Mouse (Mus musculus) stomach, embryonic 16.5 days (tissue): ENCODE data around the gene Aff1. TPM values are rescaled to one million over a fixed set of nuclear protein-coding genes. Genes with fewer than 3 reads are reported as not detected.

Experiments used
- ATAC-seq: fragments of 200-750 bp; cut with Nextera tagmentation; 2 replicates; pipeline ENCODE4 v1.8.0; 2017; ENCODE audit warnings: moderate number of reproducible peaks, moderate TSS enrichment; ENCODE audit not compliant: insufficient read depth, low FRiP score
- H3K27ac ChIP-seq: fragments of 300-500 bp; sonication (generic); 2 replicates; pipeline ENCODE4 v1.5.1; 2014; ENCODE audit warnings: low read length
- H3K27me3 ChIP-seq: fragments of 300-500 bp; sonication (generic); 2 replicates; pipeline ENCODE4 v1.6.1; 2014; ENCODE audit warnings: low read length, control low read depth, mixed read lengths; ENCODE audit not compliant: control insufficient read depth, insufficient read depth
- H3K36me3 ChIP-seq: fragments of 300-500 bp; sonication (generic); 2 replicates; pipeline ENCODE4 v1.6.1; 2014; ENCODE audit warnings: low read length; ENCODE audit not compliant: control insufficient read depth, insufficient read depth
- H3K4me1 ChIP-seq: fragments of 300-500 bp; sonication (generic); 2 replicates; pipeline ENCODE4 v1.6.1; 2014; ENCODE audit warnings: low read length, control low read depth, mixed read lengths; ENCODE audit not compliant: control insufficient read depth, insufficient read depth
- H3K4me2 ChIP-seq: fragments of 300-500 bp; sonication (generic); 2 replicates; pipeline ENCODE4 v1.6.1; 2014; ENCODE audit warnings: low read depth, low read length, mixed read lengths
- H3K4me3 ChIP-seq: fragments of 300-500 bp; sonication (generic); replicated peaks from 2 replicates; pipeline ENCODE4 v1.5.1; 2014; ENCODE audit warnings: mild to moderate bottlenecking, low read length
- H3K9ac ChIP-seq: fragments of 300-500 bp; sonication (generic); 2 replicates; pipeline ENCODE4 v1.6.1; 2014; ENCODE audit warnings: low read length
- H3K9me3 ChIP-seq: fragments of 300-500 bp; sonication (generic); replicated peaks from 2 replicates; pipeline ENCODE4 v1.6.1; 2016; ENCODE audit warnings: low read length, control low read depth; ENCODE audit not compliant: control insufficient read depth
- WGBS: fragments of 180-500 bp; shearing (Covaris S2); extraction: QIAGEN DNeasy Blood & Tissue Kit; methylation state at CpG from one replicate; pipeline ENCODE4 v1.1.7; 2014; 5-methylcytosine and 5-hydroxymethylcytosine counted together
- polyA plus RNA-seq: library from polyadenylated mRNA; unstranded; fragments of >200 nt; fragmentation: Nextera tagmentation; extraction: Ambion mirVana; gene quantifications from 2 replicates; pipeline ENCODE4 v1.2.1, GENCODE M21; 2015

The Aff1 gene
- polyA plus RNA-seq, 1 experiment from 2014 or later = 6.8 TPM

GRCm38 (mm10) chr5:103829158-103829557 is 137.0 kb downstream of the Aff1 start:
- H3K27me3 ChIP-seq = no peaks in the 10 kb centered on the region
- no peak overlapping the region for H3K9ac ChIP-seq
- no peaks in the 10 kb centered on the region for H3K9me3 ChIP-seq
- no peak overlapping the region for H3K4me2 ChIP-seq
- no peak for ATAC-seq
- no peak overlapping the region for H3K4me3 ChIP-seq
- 87% methylated on average over 12 of the region's 12 CpGs for WGBS
- H3K27ac ChIP-seq = no peak overlapping the region
- H3K36me3 ChIP-seq = no peaks in the 10 kb centered on the region; the same call in 1 of the 2 replicates
- H3K4me1 ChIP-seq = no peaks in the 10 kb centered on the region

- Histone ChIP-seq H3K27ac (no peak overlapping the region), H3K27me3 (no peaks in the 10 kb centered on the region), H3K4me3 (no peak overlapping the region), H3K36me3 (no peaks in the 10 kb centered on the region; the same call in 1 of the 2 replicates), H3K9me3 (no peaks in the 10 kb centered on the region), H3K9ac (no peak overlapping the region), H3K4me1 (no peaks in the 10 kb centered on the region; the same call in 1 of the 2 replicates), H3K4me2 (no peak overlapping the region)
- WGBS = 92% methylated on average over 1 of the region's 1 CpGs
- no peak for ATAC-seq
Observed at GRCm38 (mm10) chr5:103830886-103831285, 138.7 kb downstream of the Aff1 start.

GRCm38 (mm10) chr5:103835471-103836147 is 143.4 kb downstream of the Aff1 start:
- 74% methylated on average over 15 of the region's 15 CpGs for WGBS
- no peak for ATAC-seq
- Histone ChIP-seq H3K36me3 (no peaks in the 10 kb centered on the region; the same call in 1 of the 2 replicates), H3K4me1 (no peaks in the 10 kb centered on the region; the same call in 1 of the 2 replicates), H3K27me3 (no peaks in the 10 kb centered on the region), H3K9ac (no peak overlapping the region), H3K4me2 (no peak overlapping the region), H3K27ac (no peak overlapping the region), H3K4me3 (no peak overlapping the region), H3K9me3 (no peaks in the 10 kb centered on the region)

GRCm38 (mm10) chr5:103836148-103836784 is 144.1 kb downstream of the Aff1 start:
- no peaks in the 10 kb centered on the region for H3K9me3 ChIP-seq
- H3K4me3 ChIP-seq = no peak overlapping the region
- no peak for ATAC-seq
- WGBS = 73% methylated on average over 10 of the region's 11 CpGs
- no peaks in the 10 kb centered on the region for H3K27me3 ChIP-seq
- no peak overlapping the region for H3K4me2 ChIP-seq
- no peaks in the 10 kb centered on the region; the same call in 1 of the 2 replicates for H3K4me1 ChIP-seq
- H3K27ac ChIP-seq = no peak overlapping the region
- no peak overlapping the region for H3K9ac ChIP-seq
- no peaks in the 10 kb centered on the region; the same call in 1 of the 2 replicates for H3K36me3 ChIP-seq

DNA sequence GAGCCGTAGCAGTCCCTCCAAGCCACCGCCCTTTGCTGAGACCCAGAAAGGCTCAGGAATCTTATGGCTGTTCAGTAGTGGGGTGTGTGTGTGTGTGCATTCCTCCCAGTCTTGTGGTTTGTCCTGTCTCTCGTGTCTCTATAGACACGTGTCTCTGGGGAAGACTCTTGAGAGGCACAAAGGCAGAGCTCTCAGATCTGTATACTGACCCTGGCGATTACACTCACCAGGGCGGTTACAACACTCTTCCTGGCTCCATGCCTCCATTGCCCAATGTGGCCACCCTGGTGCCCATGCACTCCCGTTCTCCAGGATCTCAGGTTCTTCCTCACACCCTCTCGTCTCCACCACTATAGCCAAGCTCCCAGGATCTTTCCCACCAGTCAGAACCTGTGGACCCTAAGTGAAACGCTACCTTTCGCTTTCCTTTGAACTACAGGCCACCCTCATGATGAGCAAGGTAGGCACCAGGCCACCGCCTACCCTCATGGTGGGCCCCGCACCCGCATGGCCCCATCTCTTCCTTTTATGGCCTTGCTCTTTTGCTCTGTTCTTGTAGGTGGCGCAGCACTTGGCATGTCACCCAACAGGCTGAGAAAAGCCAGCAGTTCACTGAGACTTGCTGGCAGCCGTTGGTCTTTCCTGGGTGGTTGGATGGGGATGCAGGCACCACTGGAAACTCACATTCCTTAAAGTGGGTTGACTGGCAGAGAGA is 146.5 kb downstream of the Aff1 start:
- Histone ChIP-seq H3K36me3 (peaks cover 10% of the 10 kb centered on the region; the same call in 1 of the 2 replicates), H3K27ac (peak overlapping the region; percentile 53; the same call in 1 of the 2 replicates), H3K4me3 (no peak overlapping the region), H3K9me3 (no peaks in the 10 kb centered on the region), H3K4me1 (no peaks in the 10 kb centered on the region; the same call in 1 of the 2 replicates), H3K27me3 (no peaks in the 10 kb centered on the region), H3K9ac (no peak overlapping the region), H3K4me2 (no peak overlapping the region)
- WGBS = 82% methylated on average over 15 of the region's 15 CpGs
- peak; percentile 73 for ATAC-seq

DNA sequence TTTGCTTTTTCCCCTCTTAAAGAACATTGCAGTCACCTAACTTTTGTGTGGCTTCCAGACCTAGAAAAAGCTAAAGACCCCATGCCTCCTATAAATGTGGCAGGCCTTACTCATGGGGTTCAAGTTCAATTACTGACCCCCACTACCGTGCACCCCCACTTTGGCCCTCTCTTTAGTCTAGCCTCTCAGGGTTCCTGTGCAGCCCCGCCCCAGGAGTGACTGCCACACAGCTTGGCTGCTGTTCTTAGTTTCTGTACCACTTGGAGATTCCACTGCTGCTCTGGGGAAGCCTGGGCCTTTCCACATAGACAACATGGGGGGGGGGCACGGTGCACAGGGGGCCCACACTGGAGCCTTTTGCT is 147.1 kb downstream of the Aff1 start:
- no peaks in the 10 kb centered on the region for H3K9me3 ChIP-seq
- H3K9ac ChIP-seq = no peak overlapping the region
- peak overlapping the region; percentile 35; the same call in 1 of the 2 replicates for H3K27ac ChIP-seq
- 0 out of 2 replicates have a peak, but pooled peaks cover 10% of the 10 kb centered on the region for H3K36me3 ChIP-seq
- H3K4me2 ChIP-seq = no peak overlapping the region
- no peaks in the 10 kb centered on the region; the same call in 1 of the 2 replicates for H3K4me1 ChIP-seq
- ATAC-seq = peak; percentile 48; the same call in 1 of the 2 replicates
- H3K27me3 ChIP-seq = no peaks in the 10 kb centered on the region
- no peak overlapping the region for H3K4me3 ChIP-seq
- WGBS = 64% methylated on average over 3 of the region's 3 CpGs

DNA sequence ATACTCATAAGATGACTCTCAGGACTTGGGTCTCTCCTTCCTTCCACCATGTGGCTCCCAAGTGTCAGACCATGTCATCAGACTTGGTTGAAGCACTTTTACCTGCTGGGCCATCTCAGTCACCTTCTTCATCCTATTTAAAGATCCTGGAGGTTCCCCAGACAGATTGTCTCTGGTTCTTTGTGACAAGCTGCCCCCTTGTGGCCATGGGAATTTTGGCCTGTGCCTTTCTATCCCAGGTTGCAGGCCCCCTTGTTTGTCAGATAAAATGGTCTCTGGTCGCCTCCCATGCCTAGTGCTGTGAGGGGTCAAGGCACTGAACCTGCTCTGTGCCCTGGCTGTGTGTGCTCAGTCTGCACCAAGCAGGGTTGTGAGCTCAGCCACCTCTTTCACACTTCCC is 151.8 kb downstream of the Aff1 start:
- no peak overlapping the region for H3K9ac ChIP-seq
- no peak overlapping the region for H3K4me2 ChIP-seq
- no peak overlapping the region for H3K27ac ChIP-seq
- no peaks in the 10 kb centered on the region for H3K27me3 ChIP-seq
- no peak overlapping the region for H3K4me3 ChIP-seq
- WGBS = 37% methylated on average over 1 of the region's 1 CpGs
- 0 out of 2 replicates have a peak, but pooled peaks cover 10% of the 10 kb centered on the region for H3K36me3 ChIP-seq
- no peaks in the 10 kb centered on the region for H3K4me1 ChIP-seq
- H3K9me3 ChIP-seq = no peaks in the 10 kb centered on the region
- no peak for ATAC-seq

DNA sequence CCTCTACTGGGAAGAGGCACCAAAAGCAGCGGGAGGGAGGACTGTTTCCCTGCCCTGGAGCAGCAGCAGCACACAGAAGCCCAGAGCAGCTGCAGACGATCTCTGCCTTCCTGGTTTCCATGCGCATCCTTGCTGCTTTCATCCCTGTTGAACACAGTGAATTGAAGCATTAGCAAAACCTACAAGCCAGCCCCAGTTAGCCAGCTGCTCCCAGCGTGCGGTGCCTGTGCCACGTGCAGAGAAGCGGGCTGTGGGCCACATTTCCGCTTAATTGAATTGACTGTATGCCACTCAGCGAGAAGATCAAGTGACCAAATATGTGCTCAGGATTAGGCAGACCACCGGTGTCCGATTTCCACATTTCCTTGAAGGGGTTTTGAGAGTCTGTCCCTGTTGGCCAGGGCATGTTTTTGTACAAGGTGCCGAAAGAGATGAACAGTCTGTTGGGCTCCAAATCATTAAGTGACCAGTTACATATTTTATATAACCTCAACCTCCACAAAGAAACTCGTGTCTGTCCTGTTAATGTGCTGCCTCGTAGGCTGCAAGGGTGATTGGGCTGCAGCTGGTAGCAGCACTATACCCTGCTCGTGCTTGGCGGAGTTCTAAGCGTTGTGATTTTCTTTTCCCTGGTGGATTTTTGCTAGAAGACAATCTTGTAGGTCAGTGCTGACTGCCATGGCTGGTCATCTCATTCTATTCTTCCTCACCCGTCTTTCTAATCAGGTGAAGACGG is 153.4 kb downstream of the Aff1 start:
- no peaks in the 10 kb centered on the region for H3K9me3 ChIP-seq
- H3K27me3 ChIP-seq = no peaks in the 10 kb centered on the region
- H3K27ac ChIP-seq = no peak overlapping the region
- H3K4me1 ChIP-seq = no peaks in the 10 kb centered on the region
- no peak overlapping the region for H3K4me2 ChIP-seq
- 76% methylated on average over 19 of the region's 19 CpGs for WGBS
- H3K9ac ChIP-seq = no peak overlapping the region
- no peak overlapping the region for H3K4me3 ChIP-seq
- ATAC-seq = no peak
- peaks cover 12% of the 10 kb centered on the region; the same call in 1 of the 2 replicates for H3K36me3 ChIP-seq
